Mouse (Mus musculus) midbrain, postnatal 0 days (tissue): ENCODE data around the gene AI464131. TPM values are rescaled to one million over a fixed set of nuclear protein-coding genes. Genes with fewer than 3 reads are reported as not detected.
A peak's percentile ranks its signal among the peaks of the same experiment; 100 is the strongest.

Experiments
- ATAC-seq: fragments of 200-750 bp; cut with Nextera tagmentation; 2 replicates; pipeline ENCODE4 v1.8.0; 2017; ENCODE audit warnings: moderate number of reproducible peaks, mild to moderate bottlenecking, moderate TSS enrichment, moderate library complexity; ENCODE audit not compliant: low FRiP score
- DNase-seq: peaks from one replicate; pipeline ENCODE4 v3.0.0-alpha.2; 2015; ENCODE audit warnings: low spot score
- H3K27ac ChIP-seq: fragments of 300-500 bp; sonication (generic); 2 replicates; pipeline ENCODE4 v1.5.1; 2014; ENCODE audit warnings: low read depth, mild to moderate bottlenecking, low read length, mixed read lengths
- H3K27me3 ChIP-seq: fragments of 300-500 bp; sonication (generic); 2 replicates; pipeline ENCODE4 v1.6.1; 2014; ENCODE audit warnings: low read length, control low read depth, mixed read lengths; ENCODE audit not compliant: insufficient read depth
- H3K36me3 ChIP-seq: fragments of 300-500 bp; sonication (generic); 2 replicates; pipeline ENCODE4 v1.6.1; 2014; ENCODE audit warnings: low read length, control low read depth, mixed read lengths; ENCODE audit not compliant: insufficient read depth
- H3K4me1 ChIP-seq: fragments of 300-500 bp; sonication (generic); 2 replicates; pipeline ENCODE4 v1.6.1; 2014; ENCODE audit warnings: mild to moderate bottlenecking, control low read depth, antibody characterized with exemption, low read length, mixed read lengths; ENCODE audit not compliant: insufficient read depth
- H3K4me2 ChIP-seq: fragments of 300-500 bp; sonication (generic); 2 replicates; pipeline ENCODE4 v1.6.1; 2014; ENCODE audit warnings: low read depth, mild to moderate bottlenecking, low read length, mixed read lengths; ENCODE audit not compliant: poor library complexity, severe bottlenecking
- H3K4me3 ChIP-seq: fragments of 300-500 bp; sonication (generic); 2 replicates; pipeline ENCODE4 v1.5.1; 2014; ENCODE audit warnings: low read depth, mild to moderate bottlenecking, low read length, moderate library complexity
- H3K9ac ChIP-seq: fragments of 300-500 bp; sonication (generic); replicated peaks from 2 replicates; pipeline ENCODE4 v1.6.1; 2014; ENCODE audit warnings: mild to moderate bottlenecking, low read length, moderate library complexity, mixed read lengths; ENCODE audit not compliant: poor library complexity, severe bottlenecking
- H3K9me3 ChIP-seq: fragments of 300-500 bp; sonication (generic); 2 replicates; pipeline ENCODE4 v1.6.1; 2016; ENCODE audit warnings: low read length, control low read depth
- CTCF ChIP-seq: IDR thresholded peaks from 2 replicates; pipeline ENCODE4 v1.5.1; 2016; ENCODE audit warnings: antibody characterized with exemption, mild to moderate bottlenecking
- WGBS: fragments of 180-500 bp; shearing (Covaris S2); extraction: QIAGEN DNeasy Blood & Tissue Kit; methylation state at CpG from one replicate; pipeline ENCODE4 v1.1.7; 2014; 5-methylcytosine and 5-hydroxymethylcytosine counted together
- polyA plus RNA-seq: library from polyadenylated mRNA; unstranded; fragments of >200 nt; fragmentation: Nextera tagmentation; extraction: Ambion mirVana; gene quantifications from 2 replicates; pipeline ENCODE4 v1.2.1, GENCODE M21; 2015
- total RNA-seq: library from RNA; depleted of rRNA; stranded (reverse); fragments of >200 nt; gene quantifications from 2 replicates; pipeline ENCODE4 v1.2.3, GENCODE M21; 2014

AI464131 gene
- total and polyA plus RNA-seq, 2 experiments from 2014 or later: 15.7 to 46.0 TPM

GRCm38 (mm10) chr4:41493464-41494116 is 9.3 kb downstream of the AI464131 start:
- TF ChIP-seq CTCF: no peak
- Histone ChIP-seq H3K4me1 (0 out of 2 replicates have a peak, but pooled peaks cover under 1% of the 10 kb centered on the region), H3K4me2 (no peak overlapping the region), H3K36me3 (no peaks in the 10 kb centered on the region), H3K4me3 (no peak overlapping the region), H3K9ac (no peak overlapping the region), H3K27ac (no peak overlapping the region), H3K9me3 (no peaks in the 10 kb centered on the region), H3K27me3 (peaks cover 15% of the 10 kb centered on the region; the same call in 1 of the 2 replicates)
- ATAC-seq: no peak
- 80% methylated on average over 3 of the region's 3 CpGs for WGBS
- no peak for DNase-seq

DNA sequence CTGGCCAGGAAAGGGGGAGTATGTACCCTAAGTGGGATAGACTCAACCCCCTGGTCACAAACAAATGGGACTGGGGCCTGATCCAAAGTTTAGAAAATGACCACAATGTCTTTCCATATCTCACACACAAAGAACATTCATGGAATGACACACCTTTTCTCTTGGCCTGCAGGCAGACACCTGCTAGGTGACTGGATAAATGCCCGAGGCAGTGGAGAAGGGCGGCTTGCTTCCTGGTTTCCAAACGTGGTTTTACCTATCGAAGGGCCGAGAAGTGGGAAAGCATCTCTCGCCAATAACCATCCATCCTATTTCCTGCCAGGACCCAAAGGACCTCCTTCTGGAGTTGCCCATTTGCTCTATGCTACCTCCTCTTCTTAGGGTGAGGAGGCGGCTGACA is 9.9 kb downstream of the AI464131 start:
- WGBS: 87% methylated on average over 7 of the region's 7 CpGs
- no peak overlapping the region for H3K4me3 ChIP-seq
- H3K4me2 ChIP-seq: no peak overlapping the region
- no peak overlapping the region for H3K9ac ChIP-seq
- H3K27me3 ChIP-seq: peaks cover 11% of the 10 kb centered on the region; the same call in 1 of the 2 replicates
- H3K36me3 ChIP-seq: no peaks in the 10 kb centered on the region
- H3K27ac ChIP-seq: no peak overlapping the region
- no peaks in the 10 kb centered on the region for H3K9me3 ChIP-seq
- no peak for ATAC-seq
- DNase-seq: no peak
- no peak for TF ChIP-seq CTCF
- no peaks in the 10 kb centered on the region for H3K4me1 ChIP-seq

GRCm38 (mm10) chr4:41481601-41482017 is 21.3 kb downstream of the AI464131 start:
- no peak overlapping the region for H3K4me3 ChIP-seq
- 52% methylated on average over 6 of the region's 6 CpGs for WGBS
- no peak overlapping the region for H3K4me2 ChIP-seq
- no peaks in the 10 kb centered on the region for H3K4me1 ChIP-seq
- no peaks in the 10 kb centered on the region for H3K27me3 ChIP-seq
- ATAC-seq: no peak
- no peaks in the 10 kb centered on the region for H3K9me3 ChIP-seq
- H3K9ac ChIP-seq: no peak overlapping the region
- peak; percentile 58 for DNase-seq
- no peak for TF ChIP-seq CTCF
- H3K36me3 ChIP-seq: peaks cover 17% of the 10 kb centered on the region
- H3K27ac ChIP-seq: no peak overlapping the region

DNA sequence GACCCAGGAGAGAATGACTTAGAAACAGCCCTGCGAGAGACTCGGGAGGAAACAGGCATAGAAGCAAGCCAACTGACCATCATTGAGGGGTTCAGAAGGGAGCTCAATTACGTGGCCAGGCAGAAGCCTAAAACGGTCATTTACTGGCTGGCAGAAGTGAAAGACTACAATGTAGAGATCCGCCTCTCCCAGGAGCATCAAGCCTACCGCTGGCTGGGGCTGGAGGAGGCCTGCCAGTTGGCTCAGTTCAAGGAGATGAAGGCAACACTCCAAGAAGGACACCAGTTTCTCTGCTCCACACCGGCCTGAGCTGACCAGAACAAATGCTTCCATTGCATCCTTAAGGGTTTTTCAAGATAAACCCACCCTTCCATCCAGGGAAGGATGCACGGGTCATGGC is 22.6 kb downstream of the AI464131 start:
- WGBS: 76% methylated on average over 8 of the region's 8 CpGs
- H3K36me3 ChIP-seq: peaks cover 17% of the 10 kb centered on the region
- TF ChIP-seq CTCF: no peak
- DNase-seq (peak; percentile 70), ATAC-seq (no peak)
- no peak overlapping the region for H3K4me2 ChIP-seq
- H3K4me1 ChIP-seq: no peaks in the 10 kb centered on the region
- no peaks in the 10 kb centered on the region for H3K27me3 ChIP-seq
- H3K9ac ChIP-seq: no peak overlapping the region
- H3K4me3 ChIP-seq: no peak overlapping the region
- H3K27ac ChIP-seq: 0 out of 2 replicates have a peak overlapping the region, but pooled peaks have one; percentile 59
- no peaks in the 10 kb centered on the region for H3K9me3 ChIP-seq

- Histone ChIP-seq H3K36me3 (peaks cover 17% of the 10 kb centered on the region), H3K4me2 (no peak overlapping the region), H3K4me1 (no peaks in the 10 kb centered on the region), H3K27me3 (no peaks in the 10 kb centered on the region), H3K27ac (no peak overlapping the region), H3K4me3 (no peak overlapping the region), H3K9ac (no peak overlapping the region), H3K9me3 (no peaks in the 10 kb centered on the region)
- ATAC-seq: no peak
- no peak for DNase-seq
- no peak for TF ChIP-seq CTCF
- WGBS: 61% methylated on average over 1 of the region's 1 CpGs
These were observed 23.4 kb downstream of the AI464131 start for GRCm38 (mm10) chr4:41479456-41479804.

GRCm38 (mm10) chr4:41478751-41479455 is 24.0 kb downstream of the AI464131 start:
- Histone ChIP-seq H3K36me3 (peaks cover 17% of the 10 kb centered on the region), H3K27ac (no peak overlapping the region), H3K4me2 (no peak overlapping the region), H3K27me3 (no peaks in the 10 kb centered on the region), H3K9ac (no peak overlapping the region), H3K4me1 (no peaks in the 10 kb centered on the region), H3K4me3 (no peak overlapping the region), H3K9me3 (no peaks in the 10 kb centered on the region)
- no peak for ATAC-seq
- 67% methylated on average over 4 of the region's 4 CpGs for WGBS
- peak; percentile 21 for DNase-seq
- peak; percentile 58 for TF ChIP-seq CTCF
